Comparison of ENCODE assay signal across 13 mouse cellular contexts in genomic region chr11:84061881-84062280, GRCm38 (mm10).
"Had no signal": no experiment of that assay in that cellular context is flagged by ENCODE, and none has a peak within 500 bp of the region (broad histone marks: within the 10 kb centered on the region; RNA-seq: fewer than 3 reads in every experiment).

No protein-coding gene starts in this region.

- H3K4me3 ChIP-seq: limb, embryonic 13.5 days; megakaryocyte, embryonic 14.5 days; midbrain, embryonic 15.5 days; neural tube, embryonic 12.5 days; stomach, embryonic 15.5 days had no signal

- H3K36me3 ChIP-seq: limb, embryonic 13.5 days; midbrain, embryonic 15.5 days; neural tube, embryonic 12.5 days; stomach, embryonic 15.5 days had no signal

- H3K27me3 ChIP-seq: stomach, embryonic 15.5 days had no signal

- H3K9me3 ChIP-seq: limb, embryonic 13.5 days; megakaryocyte, embryonic 14.5 days; midbrain, embryonic 15.5 days; neural tube, embryonic 12.5 days; stomach, embryonic 15.5 days had no signal

- ATAC-seq: midbrain, embryonic 15.5 days had no signal

- H3K9ac ChIP-seq: limb, embryonic 13.5 days; liver, embryonic 14.5 days; midbrain, embryonic 15.5 days; neural tube, embryonic 12.5 days; stomach, embryonic 15.5 days had no signal

- DNase-seq: kidney, adult 8-10 months; kidney, postnatal 25 days; lung, adult 18-20 months; lung, postnatal 4 days; retina, postnatal 1 day; thymus, postnatal 36 days had no signal

- H3K4me2 ChIP-seq: limb, embryonic 13.5 days; midbrain, embryonic 11.5 days; midbrain, embryonic 15.5 days; neural tube, embryonic 12.5 days; stomach, embryonic 15.5 days had no signal

- H3K27ac ChIP-seq: limb, embryonic 13.5 days; liver, embryonic 14.5 days; midbrain, embryonic 15.5 days; neural tube, embryonic 12.5 days; stomach, embryonic 15.5 days had no signal
